In genomic region chr11:116087194-116088130, GRCm38 (mm10) we compare ENCODE assay signal across 7 mouse cellular contexts. TPM values are rescaled to one million over a fixed set of nuclear protein-coding genes. Genes with fewer than 3 reads are reported as not detected.
DNase-seq lines count a peak whose midpoint lies in the region; ATAC-seq lines count a peak whose summit lies in the region.

No protein-coding gene starts in this region.

- peak; percentile 84 to 91 for DNase-seq in cerebellum, postnatal 4 days (ENCODE audit: low spot score in 2 of 2)
- peak; percentile 77 for DNase-seq in gastrocnemius, adult 8-10 months (ENCODE audit: low spot score in 2 of 2)
- DNase-seq in hindlimb bud, embryonic 11.5 days (ENCODE audit: extremely low spot score, low read depth, low spot score): peak; percentile 66
- peak; percentile 74 to 93 for DNase-seq in left cerebral cortex, postnatal 10 days (ENCODE audit: extremely low spot score in 1 of 2, low spot score in 2 of 2)
- peak; percentile 82 for DNase-seq in right cerebral cortex, postnatal 25 days

- ATAC-seq in activated CD4-positive, CD25-positive, alpha-beta regulatory T cell, adult 4 months: peak; percentile 55
- peak; percentile 58 for ATAC-seq in megakaryocyte progenitor cell, adult 5-6 weeks (replicated peaks; ENCODE audit: poor library complexity)

- intact Hi-C loops in left cerebral cortex, postnatal 10 days (cut with DNase I): loop anchor here (2.0 to 5.0 kb wide), 2 partner anchors 43 to 55 kb away; partner anchors contain the start of genes Trim65 and Unk

RNA-seq across cellular contexts. Expression of gene Wbp2, which starts 0.7 kb away (rescaled TPM):
- polyA plus RNA-seq in activated CD4-positive, CD25-positive, alpha-beta regulatory T cell, adult 4 months (2017; shearing (Covaris generic)): 100 to 1,000 TPM in 1 of 2 experiments, 10 to 100 TPM in 1; 85.4 to 142 TPM
- total RNA-seq in gastrocnemius, adult 8-10 months (2022): 10 to 100 TPM; 78.6 to 91.0 (median 90.1) TPM
- 100 to 1,000 TPM; 229 to 234 TPM for total RNA-seq in left cerebral cortex, postnatal 10 days (2021)
- total RNA-seq in megakaryocyte progenitor cell, adult 5-6 weeks (2015): 42.4 and 56.5 TPM in 2 replicates
- 15.6 and 22.8 TPM in 2 replicates for total RNA-seq in megakaryocyte progenitor cell, adult 5-6 weeks (2017)

RNA-seq across cellular contexts. Expression of gene Unc13d, which starts 9.7 kb away (rescaled TPM):
- 100 to 1,000 TPM in 1 of 2 experiments, 10 to 100 TPM in 1; 68.6 to 116 TPM for polyA plus RNA-seq in activated CD4-positive, CD25-positive, alpha-beta regulatory T cell, adult 4 months (2017; shearing (Covaris generic))
- under 1 TPM; 0.34 to 0.56 (median 0.46) TPM for total RNA-seq in gastrocnemius, adult 8-10 months (2022)
- 1 to 10 TPM in 1 of 2 experiments, under 1 TPM in 1; 0.63 to 1.2 TPM for total RNA-seq in left cerebral cortex, postnatal 10 days (2021)
- total RNA-seq in megakaryocyte progenitor cell, adult 5-6 weeks (2015): 13.6 and 15.8 TPM in 2 replicates
- 15.5 and 26.1 TPM in 2 replicates for total RNA-seq in megakaryocyte progenitor cell, adult 5-6 weeks (2017)

RNA-seq across cellular contexts. Expression of gene Trim47, which starts 39.5 kb away (rescaled TPM):
- polyA plus RNA-seq in activated CD4-positive, CD25-positive, alpha-beta regulatory T cell, adult 4 months (2017; shearing (Covaris generic)): not detected
- 1 to 10 TPM; 5.7 to 7.6 (median 6.3) TPM for total RNA-seq in gastrocnemius, adult 8-10 months (2022)
- 1 to 10 TPM; 6.2 to 7.9 TPM for total RNA-seq in left cerebral cortex, postnatal 10 days (2021)
- total RNA-seq in megakaryocyte progenitor cell, adult 5-6 weeks (2015): 0.59 and 1.9 TPM in 2 replicates
- 1.0 and 1.3 TPM in 2 replicates for total RNA-seq in megakaryocyte progenitor cell, adult 5-6 weeks (2017)

RNA-seq across cellular contexts. Expression of gene Trim65, which starts 43.5 kb away (rescaled TPM):
- 10 to 100 TPM; 10.7 to 11.9 TPM for polyA plus RNA-seq in activated CD4-positive, CD25-positive, alpha-beta regulatory T cell, adult 4 months (2017; shearing (Covaris generic))
- total RNA-seq in gastrocnemius, adult 8-10 months (2022): 1 to 10 TPM; 3.4 to 4.5 (median 4.0) TPM
- total RNA-seq in left cerebral cortex, postnatal 10 days (2021): 1 to 10 TPM; 6.2 to 6.6 TPM
- 13.8 and 16.2 TPM in 2 replicates for total RNA-seq in megakaryocyte progenitor cell, adult 5-6 weeks (2015)
- 6.2 and 7.7 TPM in 2 replicates for total RNA-seq in megakaryocyte progenitor cell, adult 5-6 weeks (2017)

RNA-seq across cellular contexts. Expression of gene Mrpl38, which starts 51.2 kb away (rescaled TPM):
- polyA plus RNA-seq in activated CD4-positive, CD25-positive, alpha-beta regulatory T cell, adult 4 months (2017; shearing (Covaris generic)): 10 to 100 TPM; 17.9 to 25.8 TPM
- total RNA-seq in gastrocnemius, adult 8-10 months (2022): 10 to 100 TPM; 46.4 to 51.6 (median 50.3) TPM
- total RNA-seq in left cerebral cortex, postnatal 10 days (2021): 10 to 100 TPM; 52.2 to 54.6 TPM
- 38.2 and 47.0 TPM in 2 replicates for total RNA-seq in megakaryocyte progenitor cell, adult 5-6 weeks (2015)
- total RNA-seq in megakaryocyte progenitor cell, adult 5-6 weeks (2017): 24.0 and 24.9 TPM in 2 replicates

Comparison
In these comparisons a context has a peak if more than half of its experiments do, and no peak if none do; other contexts are left out.
1. Peak in every context shown above with its lines: DNase-seq and ATAC-seq.
2. RNA of gene Unc13d, which starts 9.7 kb away (total RNA-seq): 13.6 to 26.1 TPM in megakaryocyte progenitor cell, adult 5-6 weeks; 0.63 to 1.2 TPM in left cerebral cortex, postnatal 10 days and 0.34 to 0.56 TPM in gastrocnemius, adult 8-10 months; every median in the first group is over 4 times any median in the second.